Mouse (Mus musculus) small intestine, adult 2 months (tissue): ENCODE measurements around the gene Gm14137.

Experiments used
- CTCF ChIP-seq: fragments of 200-500 bp; IDR thresholded peaks from 2 replicates; pipeline ENCODE4 v1.5.1; 2012; ENCODE audit warnings: low read depth, mild to moderate bottlenecking, control low read depth, inconsistent platforms, low read length, moderate library complexity, mixed read lengths; ENCODE audit not compliant: insufficient replicate concordance, insufficient read length; ENCODE audit errors: extremely low read depth
- POLR2A ChIP-seq: fragments of 200-500 bp; IDR thresholded peaks from 2 replicates; pipeline ENCODE4 v1.6.1; 2012; ENCODE audit warnings: low read depth, mild to moderate bottlenecking, control low read depth, inconsistent platforms, low read length, moderate library complexity

- TF ChIP-seq CTCF = no peak
- no peak for TF ChIP-seq POLR2A
These were observed 13.1 kb upstream of the Gm14137 start for GRCm38 (mm10) chr2:119161247-119161646.
